Mouse (Mus musculus): ENCODE measurements at regions not wholly inside any gene's neighbourhood (a gene's known extent, or its start where the extent isn't known, plus 50 kb on each side); places are given as distances from the start of the nearest gene placed in this dataset.

DNA sequence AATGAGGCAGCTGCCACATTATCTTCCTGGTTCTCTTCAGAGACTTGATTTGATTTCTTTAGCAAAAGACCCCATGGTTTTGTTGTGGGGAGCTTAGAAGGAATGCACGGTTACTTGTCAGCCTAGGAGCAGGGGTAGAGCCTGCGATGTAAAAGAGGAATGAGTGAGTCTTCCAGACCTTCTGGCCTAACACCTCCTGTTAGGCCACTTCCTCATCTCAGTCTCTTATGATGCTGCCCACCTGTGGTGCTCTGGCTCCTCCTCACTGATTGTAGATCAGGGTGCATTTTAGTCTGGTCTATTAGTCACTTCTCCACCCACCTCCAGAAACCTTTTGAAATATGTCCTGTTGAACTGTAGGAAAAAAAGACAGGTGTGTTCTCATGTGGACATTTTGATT, 113.3 kb upstream of the Prdm1 start:
- DNase-seq (ENCODE audit: low spot score in 2 of 2), result no peak

DNA sequence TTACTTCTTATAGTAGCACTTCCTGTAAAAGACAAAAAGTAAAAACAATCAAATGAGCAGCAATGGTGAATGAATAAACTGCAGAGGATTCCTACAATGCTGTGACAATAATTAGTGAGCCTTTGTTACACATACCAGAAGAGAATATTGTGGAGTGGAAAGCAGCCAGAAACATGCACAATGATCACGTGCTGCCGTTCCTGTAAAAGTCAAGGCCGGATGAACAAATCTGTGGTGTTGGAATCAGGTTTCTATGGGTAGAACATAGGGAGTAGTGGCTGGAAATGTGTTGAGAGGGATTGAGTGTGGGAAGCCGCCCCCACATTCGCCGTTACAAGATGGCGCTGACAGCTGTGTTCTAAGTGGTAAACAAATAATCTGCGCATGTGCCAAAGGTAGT, 112.3 kb upstream of the Prdm1 start:
- no peak for DNase-seq (ENCODE audit: low spot score in 2 of 2)

DNA sequence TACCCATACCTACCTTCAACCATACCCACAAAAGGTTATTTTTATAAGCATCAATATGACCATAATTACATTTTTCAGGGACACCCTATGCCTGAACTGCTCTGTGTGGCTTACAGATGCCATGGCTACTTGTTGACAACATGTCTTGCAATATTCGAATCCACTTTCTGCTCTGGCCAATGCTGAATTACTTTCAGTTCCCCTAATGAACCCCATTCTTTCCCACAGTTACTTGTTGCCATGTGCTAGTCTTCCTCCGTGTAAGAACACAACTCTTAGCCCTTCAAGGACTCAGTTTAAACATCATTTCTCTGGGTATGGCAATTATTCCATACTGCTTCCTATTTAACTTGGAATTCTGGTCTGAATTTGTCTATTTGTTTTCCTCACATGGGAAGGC, 110.4 kb upstream of the Prdm1 start:
- DNase-seq (ENCODE audit: low spot score in 2 of 2), result no peak

DNA sequence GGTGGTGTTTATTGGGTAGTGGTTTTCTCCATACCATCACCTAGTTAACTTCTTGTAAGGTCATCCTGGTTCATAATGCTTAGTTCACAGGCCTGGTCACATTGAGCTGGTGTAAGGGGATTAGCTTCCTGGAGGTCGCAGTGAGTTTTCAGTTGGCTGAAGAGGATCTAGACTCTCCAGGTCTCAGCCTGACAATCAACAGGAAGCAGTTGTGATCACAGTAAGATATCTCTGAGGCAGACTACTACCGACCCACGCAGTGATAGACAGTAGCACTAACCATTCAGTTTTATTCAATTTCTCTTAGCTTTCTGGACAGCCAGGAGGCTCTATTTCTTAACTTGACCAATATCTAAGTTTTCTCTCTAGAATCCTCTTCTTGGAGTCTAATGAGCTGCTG, 108.5 kb upstream of the Prdm1 start:
- DNase-seq (ENCODE audit: low spot score in 2 of 2), result no peak

DNA sequence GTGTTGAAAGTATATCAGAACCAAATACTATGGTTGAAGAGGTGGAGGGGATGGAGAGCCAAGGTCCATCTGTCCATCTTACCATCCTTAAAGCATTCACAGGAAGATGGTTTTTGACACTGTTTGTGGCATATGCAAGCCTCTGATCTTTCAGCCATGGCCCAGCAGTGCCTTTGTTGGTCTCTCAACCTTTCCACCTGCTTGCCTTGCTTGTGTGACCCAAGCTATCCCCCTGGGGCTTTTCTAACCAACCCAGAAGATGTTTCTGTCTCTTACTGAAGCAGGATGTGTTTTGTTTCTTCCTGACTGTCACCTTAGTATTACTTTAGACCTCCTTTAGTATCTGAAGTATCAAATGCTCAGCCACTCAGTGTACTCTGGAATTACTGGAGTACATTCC, 107.8 kb upstream of the Prdm1 start:
- no peak for DNase-seq (ENCODE audit: low spot score in 2 of 2)

GRCm38 (mm10) chr10:44631584-44631983, 103.3 kb upstream of the Prdm1 start:
- no peak for DNase-seq (ENCODE audit: low spot score in 2 of 2)

- no peak for DNase-seq (ENCODE audit: low spot score in 2 of 2)
These were observed 102.2 kb upstream of the Prdm1 start for GRCm38 (mm10) chr10:44630485-44630884.

GRCm38 (mm10) chr10:44628387-44628786, 100.1 kb upstream of the Prdm1 start:
- DNase-seq (ENCODE audit: low spot score in 2 of 2), result no peak

DNA sequence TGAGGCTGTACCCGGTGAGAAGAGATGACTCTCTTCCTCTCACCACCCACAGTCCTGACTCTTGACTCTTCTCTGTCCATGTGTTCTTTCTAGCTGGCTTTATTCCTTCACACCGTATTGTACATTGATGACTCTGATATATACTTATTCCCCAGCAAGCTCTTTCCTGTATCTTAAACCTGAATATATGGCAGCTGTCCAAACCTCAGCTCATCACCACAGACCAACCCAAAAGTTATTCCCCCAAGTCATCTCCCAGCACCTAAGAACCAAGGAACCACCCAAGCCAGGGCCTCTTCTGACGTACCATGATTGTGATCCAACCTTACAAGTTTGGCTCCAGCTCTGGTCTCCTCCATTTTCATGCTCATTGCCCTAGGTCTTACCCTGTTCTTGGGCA, 99.1 kb upstream of the Prdm1 start:
- DNase-seq (ENCODE audit: low spot score in 2 of 2), result no peak

- DNase-seq (ENCODE audit: low spot score in 2 of 2), result no peak
These were observed 97.2 kb upstream of the Prdm1 start for GRCm38 (mm10) chr10:44625521-44625920.

DNA sequence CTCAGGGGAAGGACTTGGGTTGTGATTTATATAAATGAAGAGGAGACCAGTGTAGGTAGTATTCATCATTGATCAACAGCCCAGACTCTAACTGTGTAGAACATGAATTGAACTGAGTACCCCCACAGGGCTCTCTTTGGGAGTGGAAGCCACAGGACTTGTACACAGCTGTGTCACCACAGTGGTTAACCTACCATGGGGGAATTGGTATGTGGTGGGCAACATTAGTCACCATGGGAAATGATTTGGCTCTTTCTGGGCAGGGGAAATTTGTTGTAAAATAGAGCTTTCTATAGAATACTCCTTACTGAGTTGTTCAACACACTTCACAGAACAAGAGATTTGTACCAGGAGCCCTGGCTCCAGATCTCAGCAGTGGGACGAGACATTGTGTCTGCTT, 87.3 kb upstream of the Prdm1 start:
- DNase-seq (ENCODE audit: low spot score in 2 of 2), result no peak

DNA sequence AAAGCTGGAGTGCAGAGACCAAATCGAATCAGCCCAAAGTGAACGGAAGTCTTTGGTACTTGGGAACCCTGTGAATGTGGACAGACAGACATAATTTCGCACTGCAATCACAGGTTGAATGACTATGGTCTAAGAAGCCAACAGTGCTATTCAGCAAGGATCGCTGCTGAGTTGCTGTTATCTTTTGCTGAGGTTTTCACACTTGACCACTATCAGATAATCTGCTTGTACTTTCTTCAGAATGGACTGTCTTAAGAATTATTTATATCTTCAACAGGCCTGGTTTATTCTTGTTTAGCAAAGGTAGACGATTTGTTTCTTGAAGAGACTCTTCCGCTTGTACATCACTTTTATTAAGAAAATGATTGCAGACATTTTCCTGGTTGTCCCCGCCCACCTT, 84.3 kb upstream of the Prdm1 start:
- no peak for DNase-seq (ENCODE audit: low spot score in 2 of 2)

DNA sequence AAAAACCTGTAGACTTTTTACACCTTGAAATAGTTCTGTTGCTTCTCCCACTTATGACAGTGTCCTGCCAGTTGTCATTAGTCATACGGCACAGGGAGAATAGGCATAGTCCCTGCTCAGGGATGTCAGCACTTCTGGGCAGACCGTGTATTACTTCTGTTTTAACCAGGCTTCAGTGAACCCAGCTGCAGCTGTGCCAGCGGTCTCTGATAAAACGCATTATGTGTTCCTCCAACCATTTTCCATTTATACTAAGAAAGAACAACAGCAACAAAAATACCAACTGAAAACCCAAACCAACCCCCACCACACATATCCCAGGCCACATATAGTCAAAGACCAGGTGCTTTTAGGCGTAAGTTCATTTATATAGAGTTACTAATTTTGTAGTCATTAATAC, 83.1 kb upstream of the Prdm1 start:
- DNase-seq (ENCODE audit: low spot score in 2 of 2), result no peak

- no peak for DNase-seq (ENCODE audit: low spot score in 2 of 2)
These were observed 80.9 kb upstream of the Prdm1 start for GRCm38 (mm10) chr10:44609187-44609586.

- DNase-seq (ENCODE audit: low spot score in 2 of 2), result peak; percentile 6 to 18
These were observed 79.1 kb upstream of the Prdm1 start for GRCm38 (mm10) chr10:44607334-44607851.

DNA sequence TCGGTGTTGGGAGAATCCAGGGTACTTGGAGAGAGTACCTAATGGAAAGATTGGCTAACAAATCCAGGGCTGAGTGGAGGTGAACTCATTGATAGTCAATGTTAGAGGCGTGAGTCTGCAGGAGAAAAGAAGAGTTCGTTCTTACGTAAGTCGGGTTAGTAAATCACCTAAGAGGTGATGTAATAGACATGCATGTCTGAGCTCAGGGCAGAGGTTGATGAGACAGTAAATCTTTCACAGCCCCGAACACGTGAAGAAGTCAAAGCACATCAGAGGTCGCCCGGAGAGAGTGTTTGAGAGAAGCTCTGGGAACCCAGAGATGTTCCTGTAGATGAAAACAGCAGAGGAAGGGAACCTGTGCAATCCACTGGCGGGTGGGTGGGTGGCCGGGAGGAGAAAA, 76.2 kb upstream of the Prdm1 start:
- no peak for DNase-seq (ENCODE audit: low spot score in 2 of 2)

DNA sequence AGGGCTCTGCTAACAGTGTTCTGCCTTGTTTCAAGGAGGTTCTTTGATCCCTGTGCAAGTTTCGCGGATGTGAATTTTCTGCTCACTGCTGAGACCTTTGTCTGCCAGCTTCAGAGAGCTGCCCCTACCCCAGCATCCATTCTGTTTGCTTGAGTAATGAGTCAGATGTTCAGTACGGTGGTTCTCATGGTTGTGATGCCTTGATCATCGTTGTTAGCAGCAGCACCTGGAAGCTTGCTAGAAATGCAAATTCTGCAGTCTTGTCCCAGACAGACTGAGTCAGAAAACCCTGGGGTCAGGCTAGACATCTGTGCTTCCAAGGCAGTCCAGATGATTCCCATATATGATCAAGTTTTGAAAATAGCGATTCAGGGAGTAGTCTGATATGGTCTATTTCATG, 75.2 kb upstream of the Prdm1 start:
- DNase-seq (ENCODE audit: low spot score in 2 of 2), result no peak

- DNase-seq (ENCODE audit: low spot score in 2 of 2), result no peak
These were observed 73.2 kb upstream of the Prdm1 start for GRCm38 (mm10) chr10:44601550-44601949.

DNA sequence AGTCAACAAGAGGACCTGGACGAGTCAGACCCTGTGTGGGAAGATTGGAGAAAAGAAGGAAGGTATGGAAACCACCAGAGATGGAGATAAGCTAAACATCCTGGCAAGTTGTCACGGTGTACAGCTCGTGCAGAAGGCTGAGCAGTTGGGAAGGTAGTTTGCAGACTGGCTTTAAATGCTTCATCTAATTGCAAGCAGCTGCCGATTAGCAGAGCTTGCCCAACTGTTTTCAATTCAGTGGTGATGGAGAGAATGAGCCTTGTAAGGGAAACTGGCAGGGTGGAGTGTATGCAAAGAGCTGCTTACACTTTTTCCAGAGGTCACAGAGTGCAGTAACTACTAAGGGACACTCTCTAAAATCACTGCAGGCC, 71.6 kb upstream of the Prdm1 start:
- no peak for DNase-seq (ENCODE audit: low spot score in 2 of 2)

- DNase-seq (ENCODE audit: low spot score in 2 of 2), result no peak
These were observed 71.1 kb upstream of the Prdm1 start for GRCm38 (mm10) chr10:44599331-44599963.

DNA sequence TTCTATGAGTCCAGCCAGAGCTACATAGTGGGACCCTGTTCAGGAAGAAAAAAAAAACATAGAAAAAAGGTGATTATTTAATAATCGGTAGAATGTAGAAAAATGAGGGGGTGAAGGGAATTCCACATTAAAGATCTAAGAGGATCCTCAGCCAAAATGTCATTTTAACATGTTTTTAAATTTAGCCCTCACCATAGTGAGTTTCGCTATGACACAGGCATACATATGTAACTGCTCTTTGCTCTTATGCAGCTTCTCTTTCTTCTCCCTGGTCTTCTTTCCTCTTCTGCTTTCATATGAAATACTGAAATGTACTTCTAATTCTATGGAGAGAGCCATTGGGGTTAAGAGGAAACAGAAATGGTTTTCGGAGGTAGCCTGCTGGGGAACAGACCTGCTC, 70.3 kb upstream of the Prdm1 start:
- no peak for DNase-seq (ENCODE audit: low spot score in 2 of 2)

DNA sequence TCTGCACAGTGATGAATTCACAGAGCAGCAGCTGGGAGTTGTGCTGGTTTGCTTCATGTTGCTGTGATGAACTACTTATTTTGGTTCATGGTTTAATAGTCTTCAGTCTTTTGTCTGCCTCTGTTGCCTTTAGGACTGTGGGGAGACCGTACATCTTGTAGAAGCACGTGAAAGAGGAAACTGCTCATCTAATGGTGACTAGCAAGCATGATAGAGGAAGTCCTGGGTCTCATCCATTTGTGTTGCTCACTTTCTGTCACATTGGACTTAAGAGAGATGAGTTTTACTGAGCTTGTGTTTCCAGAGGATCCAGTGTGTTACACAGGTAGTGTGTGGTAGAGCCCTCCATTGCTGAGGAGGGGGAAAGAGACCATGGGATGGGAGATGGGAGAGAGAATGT, 67.6 kb upstream of the Prdm1 start:
- no peak for DNase-seq (ENCODE audit: low spot score in 2 of 2)

DNA sequence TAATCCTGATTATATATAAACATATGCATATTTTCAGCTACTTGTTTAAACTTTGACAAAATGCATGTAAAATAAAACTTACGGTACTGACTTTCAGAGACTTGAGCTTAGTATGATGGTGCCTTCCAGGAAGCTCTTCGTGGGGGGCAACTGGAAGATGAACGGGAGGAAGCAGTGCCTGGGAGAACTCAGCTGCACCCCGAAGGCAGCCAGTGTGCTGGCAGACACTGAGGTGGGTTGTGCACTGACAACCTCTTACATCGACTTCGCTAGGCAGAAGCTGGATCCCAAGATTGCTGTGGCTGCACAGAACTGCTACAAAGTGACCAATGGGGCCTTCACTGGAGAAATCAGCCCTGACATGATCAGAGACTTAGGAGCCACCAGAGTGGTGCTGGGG, 61.5 kb upstream of the Prdm1 start:
- DNase-seq (ENCODE audit: low spot score in 2 of 2), result no peak

DNA sequence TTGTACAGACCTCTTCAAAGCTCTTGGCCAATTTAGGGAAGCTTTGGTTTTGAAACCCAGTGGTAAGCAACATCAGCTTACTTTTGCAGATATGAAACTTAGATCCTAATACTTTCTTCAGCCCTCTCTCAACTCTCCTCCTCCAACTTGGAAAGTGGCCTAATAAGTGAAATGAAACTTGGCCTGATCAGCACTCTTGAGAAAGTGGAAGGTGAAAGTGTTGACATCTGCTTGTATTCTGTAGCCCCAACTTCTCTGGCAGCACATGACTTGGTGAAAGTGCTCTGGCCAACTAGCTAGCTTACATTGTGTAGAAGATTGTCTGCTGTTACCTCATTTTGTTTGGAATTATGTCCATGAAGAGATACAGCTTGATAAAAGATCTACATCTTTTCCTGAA, 61.1 kb upstream of the Prdm1 start:
- peak in 1 of 2 experiments; percentile 41 for DNase-seq (ENCODE audit: low spot score in 2 of 2)

Data from urinary bladder, adult 18-20 months (tissue).